Comparison of ENCODE assay signal across 1 mouse cellular context in the genomic region with DNA sequence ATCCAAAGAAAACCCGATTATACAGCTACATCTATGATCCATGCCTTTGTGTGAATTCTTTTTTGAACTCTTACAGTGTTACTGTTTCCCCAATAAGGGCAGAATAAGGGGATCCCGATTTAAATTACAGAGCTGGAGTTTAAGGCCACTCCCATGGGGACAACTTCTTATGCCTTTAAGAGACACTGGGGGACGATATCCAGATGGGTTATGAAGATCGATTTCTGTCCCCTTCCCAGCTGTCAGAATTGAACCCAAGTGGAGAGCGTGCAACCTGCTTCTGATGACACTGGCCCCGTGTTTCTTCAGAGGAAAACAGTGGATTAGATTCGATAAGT.
TF ChIP-seq lines count a peak whose summit lies in the region.

No protein-coding gene starts in this region.

TF ChIP-seq in MEL, 35 proteins besides CTCF, POLR2A, EP300 and RAD21 (continued from another document):
- no peak for TF ChIP-seq POLR2AphosphoS5 (IDR thresholded peaks at IDR 0.05; ENCODE audit: borderline replicate concordance, low read depth, low read length)
